Mouse (Mus musculus) limb, embryonic 12.5 days (tissue): ENCODE measurements around the gene Lonrf2. TPM values are rescaled to one million over a fixed set of nuclear protein-coding genes. Genes with fewer than 3 reads are reported as not detected.

ENCODE experiments used
- ATAC-seq: fragments of 200-750 bp; cut with Nextera tagmentation; 2 replicates; pipeline ENCODE4 v1.8.0; 2017; ENCODE audit warnings: low read depth, moderate TSS enrichment; ENCODE audit not compliant: insufficient number of reproducible peaks, insufficient read depth, low FRiP score, low TSS enrichment
- H3K27ac ChIP-seq: fragments of 300-500 bp; sonication (generic); 2 replicates; pipeline ENCODE4 v1.5.1; 2016; ENCODE audit warnings: mild to moderate bottlenecking, moderate library complexity
- H3K27me3 ChIP-seq: fragments of 300-500 bp; sonication (generic); 2 replicates; pipeline ENCODE4 v1.6.1; 2016; ENCODE audit warnings: mild to moderate bottlenecking, moderate library complexity
- H3K36me3 ChIP-seq: fragments of 300-500 bp; sonication (generic); 2 replicates; pipeline ENCODE4 v1.6.1; 2016; ENCODE audit warnings: mild to moderate bottlenecking, moderate library complexity
- H3K4me1 ChIP-seq: fragments of 300-500 bp; sonication (generic); replicated peaks from 2 replicates; pipeline ENCODE4 v1.6.1; 2016
- H3K4me2 ChIP-seq: fragments of 300-500 bp; sonication (generic); 2 replicates; pipeline ENCODE4 v1.6.1; 2016; ENCODE audit warnings: mild to moderate bottlenecking, moderate library complexity
- H3K4me3 ChIP-seq: fragments of 300-500 bp; sonication (generic); replicated peaks from 2 replicates; pipeline ENCODE4 v1.5.1; 2016; ENCODE audit warnings: mild to moderate bottlenecking
- H3K9ac ChIP-seq: fragments of 300-500 bp; sonication (generic); replicated peaks from 2 replicates; pipeline ENCODE4 v1.6.1; 2016; ENCODE audit warnings: mild to moderate bottlenecking, moderate library complexity
- H3K9me3 ChIP-seq: fragments of 300-500 bp; sonication (generic); 2 replicates; pipeline ENCODE4 v1.6.1; 2016; ENCODE audit warnings: mild to moderate bottlenecking, moderate library complexity
- WGBS: fragments of 180-500 bp; shearing (Covaris S2); methylation state at CpG from one replicate; pipeline ENCODE4 v1.1.7; 2016; 5-methylcytosine and 5-hydroxymethylcytosine counted together
- polyA plus RNA-seq: library from polyadenylated mRNA; unstranded; fragments of >200 nt; fragmentation: Nextera tagmentation; extraction: Ambion mirVana; gene quantifications from 2 replicates; pipeline ENCODE4 v1.2.1, GENCODE M21; 2016

The Lonrf2 gene
- polyA plus RNA-seq, 1 experiment from 2014 or later = 0.81 TPM

DNA sequence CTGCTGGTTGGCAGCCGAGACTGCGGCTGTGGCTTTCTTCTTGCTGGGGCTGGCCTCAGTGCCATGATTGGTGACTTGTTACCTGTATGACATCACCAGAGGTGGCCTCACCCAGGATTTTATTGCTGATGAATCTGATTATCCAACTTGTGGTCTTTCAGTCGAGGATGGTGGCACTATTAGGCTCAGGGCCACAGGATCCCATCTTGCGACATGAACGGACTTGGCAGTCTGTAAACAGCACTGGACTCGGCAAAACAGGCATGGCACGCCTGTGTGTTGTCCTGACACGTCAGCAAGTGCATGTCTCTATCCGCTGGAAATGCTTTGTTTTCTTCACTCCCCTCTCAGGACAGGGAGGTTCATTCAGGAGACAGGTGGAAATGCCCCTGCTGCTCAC is 27.8 kb upstream of the Lonrf2 start:
- Histone ChIP-seq H3K27ac (no peak overlapping the region), H3K9me3 (no peaks in the 10 kb centered on the region), H3K4me1 (peaks cover 5% of the 10 kb centered on the region; the same call in 1 of the 2 replicates), H3K4me3 (no peak overlapping the region), H3K27me3 (no peaks in the 10 kb centered on the region; the same call in 1 of the 2 replicates), H3K36me3 (peaks cover 11% of the 10 kb centered on the region; the same call in 1 of the 2 replicates), H3K9ac (no peak overlapping the region), H3K4me2 (no peak overlapping the region)
- 75% methylated on average over 9 of the region's 9 CpGs for WGBS
- ATAC-seq = no peak

DNA sequence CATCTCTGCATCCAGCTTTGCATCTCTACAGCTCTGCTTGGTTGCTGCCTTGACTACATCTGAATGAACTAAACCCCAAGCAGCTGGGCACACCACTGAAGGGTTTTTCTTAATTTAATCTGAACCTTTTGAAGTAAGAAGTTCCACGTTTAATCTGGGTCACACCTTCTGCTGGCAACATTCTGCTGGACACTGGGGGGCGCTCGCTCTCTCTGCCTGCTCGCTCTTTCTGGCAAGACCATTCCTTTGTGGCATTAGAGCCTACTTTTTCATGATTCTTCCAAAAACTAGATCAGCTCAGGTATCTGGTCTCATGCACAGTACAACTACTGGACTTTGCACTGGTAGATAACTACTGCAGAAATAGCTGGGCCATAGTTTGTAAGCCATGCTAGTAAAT is 25.7 kb upstream of the Lonrf2 start:
- 14% methylated on average over 4 of the region's 4 CpGs for WGBS
- H3K4me1 ChIP-seq = peaks cover 5% of the 10 kb centered on the region; the same call in 1 of the 2 replicates
- no peak overlapping the region for H3K4me2 ChIP-seq
- no peaks in the 10 kb centered on the region for H3K9me3 ChIP-seq
- H3K27ac ChIP-seq = no peak overlapping the region
- no peak overlapping the region for H3K4me3 ChIP-seq
- no peak overlapping the region for H3K9ac ChIP-seq
- peaks cover 1% of the 10 kb centered on the region; the same call in 1 of the 2 replicates for H3K36me3 ChIP-seq
- ATAC-seq = no peak
- H3K27me3 ChIP-seq = no peaks in the 10 kb centered on the region; the same call in 1 of the 2 replicates

DNA sequence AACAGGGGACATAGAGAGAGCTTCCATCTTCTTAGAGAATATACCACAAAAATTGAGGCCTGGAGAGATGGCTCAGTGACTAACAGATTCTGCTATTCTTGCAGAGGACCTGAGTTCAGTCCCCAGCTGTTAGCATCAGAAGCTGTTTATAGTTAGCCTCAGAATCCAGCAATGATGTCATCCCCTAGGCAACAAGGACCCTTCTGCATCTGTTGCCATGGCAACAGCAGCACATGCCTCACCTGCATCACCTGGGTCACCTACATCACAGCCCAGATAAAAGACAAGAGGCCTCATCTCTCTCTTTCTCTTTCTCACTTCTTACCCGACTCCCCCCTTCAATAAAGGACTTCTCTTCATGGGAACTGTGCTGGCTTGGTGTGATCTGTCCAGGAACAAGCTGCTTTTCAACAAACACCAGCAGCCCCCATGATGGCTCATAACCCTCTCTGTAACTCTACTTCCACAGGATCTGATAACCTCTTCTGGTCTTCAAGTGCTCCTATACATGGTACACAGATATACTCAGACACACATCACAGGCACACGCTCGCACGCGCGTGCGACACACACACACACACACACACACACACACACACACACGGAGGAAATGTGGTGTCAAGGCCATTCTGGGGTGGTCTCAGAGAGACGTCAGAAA is 24.5 kb upstream of the Lonrf2 start:
- Histone ChIP-seq H3K27ac (no peak overlapping the region), H3K9ac (no peak overlapping the region), H3K27me3 (no peaks in the 10 kb centered on the region; the same call in 1 of the 2 replicates), H3K4me2 (no peak overlapping the region), H3K4me3 (no peak overlapping the region), H3K4me1 (no peaks in the 10 kb centered on the region), H3K36me3 (no peaks in the 10 kb centered on the region; the same call in 1 of the 2 replicates), H3K9me3 (no peaks in the 10 kb centered on the region)
- no peak for ATAC-seq
- WGBS = 89% methylated on average over 9 of the region's 9 CpGs

DNA sequence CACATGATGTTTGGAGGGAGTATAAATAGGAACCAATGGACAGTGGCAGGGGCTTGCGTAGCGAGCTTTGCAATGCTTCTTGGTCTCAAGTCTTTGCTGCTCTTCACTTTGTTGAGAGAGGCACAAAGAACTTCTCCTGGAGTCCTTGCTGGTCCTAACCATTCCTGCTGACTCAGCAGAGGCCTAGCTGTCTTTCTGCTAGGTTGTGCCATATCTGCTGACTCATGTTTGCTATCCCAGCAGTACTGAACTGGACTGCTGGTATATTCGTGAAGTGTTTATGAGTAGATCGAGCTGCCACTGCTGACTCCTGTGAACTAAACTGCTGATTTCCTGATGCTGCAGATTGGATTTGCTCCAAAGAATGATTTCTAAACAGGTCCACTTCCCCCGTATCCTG is 23.7 kb upstream of the Lonrf2 start:
- 87% methylated on average over 5 of the region's 5 CpGs for WGBS

DNA sequence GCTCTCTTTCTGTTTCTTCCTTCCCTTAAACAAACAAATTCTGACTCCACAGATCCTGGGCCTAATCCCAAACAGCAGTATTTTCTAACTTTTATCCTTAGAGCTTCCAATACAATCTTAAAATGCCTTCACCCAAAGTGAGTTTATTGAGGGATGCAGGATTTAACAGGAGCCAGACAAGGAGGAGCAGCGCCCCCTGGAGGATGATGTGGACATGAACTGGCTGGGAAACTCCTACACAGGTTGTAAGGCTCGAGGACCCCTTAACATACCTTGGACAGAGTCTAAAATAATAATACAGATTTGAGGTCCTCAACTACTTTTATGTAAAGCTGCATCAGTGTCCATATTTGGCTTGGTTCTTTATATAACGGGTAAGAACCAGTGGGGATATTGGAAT is 19.7 kb upstream of the Lonrf2 start:
- no peaks in the 10 kb centered on the region for H3K9me3 ChIP-seq
- no peak overlapping the region for H3K9ac ChIP-seq
- 14% methylated on average over 3 of the region's 3 CpGs for WGBS
- no peaks in the 10 kb centered on the region; the same call in 1 of the 2 replicates for H3K27me3 ChIP-seq
- no peaks in the 10 kb centered on the region for H3K4me1 ChIP-seq
- H3K27ac ChIP-seq = no peak overlapping the region
- no peak overlapping the region for H3K4me3 ChIP-seq
- H3K4me2 ChIP-seq = no peak overlapping the region
- H3K36me3 ChIP-seq = no peaks in the 10 kb centered on the region
- no peak for ATAC-seq

More for the DNA sequence above, 23.7 kb upstream of the Lonrf2 start:
- Histone ChIP-seq H3K4me2 (no peak overlapping the region), H3K36me3 (no peaks in the 10 kb centered on the region; the same call in 1 of the 2 replicates), H3K27ac (no peak overlapping the region), H3K4me1 (no peaks in the 10 kb centered on the region), H3K9ac (no peak overlapping the region), H3K9me3 (no peaks in the 10 kb centered on the region), H3K4me3 (no peak overlapping the region), H3K27me3 (no peaks in the 10 kb centered on the region; the same call in 1 of the 2 replicates)
- ATAC-seq = no peak

DNA sequence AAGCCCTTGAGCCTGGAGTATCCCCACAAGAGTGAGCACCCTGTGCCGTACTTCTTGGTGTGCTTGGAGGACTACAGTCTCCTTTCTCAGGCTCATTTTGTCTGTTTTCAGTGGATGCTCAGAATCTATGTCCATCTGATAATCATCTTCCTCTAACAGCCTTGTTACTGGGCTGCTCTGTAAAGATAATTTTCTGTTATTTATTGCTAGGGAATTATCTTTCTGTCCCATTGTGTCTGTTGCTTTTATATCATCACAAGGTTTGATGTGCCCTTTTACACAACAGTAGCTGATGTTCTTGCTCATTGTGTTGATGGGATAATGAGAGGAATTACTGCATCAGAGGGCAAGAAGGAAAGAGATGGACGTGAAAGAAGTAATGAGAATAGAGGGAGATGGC is 15.7 kb upstream of the Lonrf2 start:
- H3K36me3 ChIP-seq = no peaks in the 10 kb centered on the region
- no peaks in the 10 kb centered on the region; the same call in 1 of the 2 replicates for H3K27me3 ChIP-seq
- no peaks in the 10 kb centered on the region for H3K4me1 ChIP-seq
- ATAC-seq = no peak
- 69% methylated on average over 2 of the region's 2 CpGs for WGBS
- H3K4me2 ChIP-seq = no peak overlapping the region
- H3K27ac ChIP-seq = no peak overlapping the region
- no peak overlapping the region for H3K4me3 ChIP-seq
- no peaks in the 10 kb centered on the region for H3K9me3 ChIP-seq
- no peak overlapping the region for H3K9ac ChIP-seq

DNA sequence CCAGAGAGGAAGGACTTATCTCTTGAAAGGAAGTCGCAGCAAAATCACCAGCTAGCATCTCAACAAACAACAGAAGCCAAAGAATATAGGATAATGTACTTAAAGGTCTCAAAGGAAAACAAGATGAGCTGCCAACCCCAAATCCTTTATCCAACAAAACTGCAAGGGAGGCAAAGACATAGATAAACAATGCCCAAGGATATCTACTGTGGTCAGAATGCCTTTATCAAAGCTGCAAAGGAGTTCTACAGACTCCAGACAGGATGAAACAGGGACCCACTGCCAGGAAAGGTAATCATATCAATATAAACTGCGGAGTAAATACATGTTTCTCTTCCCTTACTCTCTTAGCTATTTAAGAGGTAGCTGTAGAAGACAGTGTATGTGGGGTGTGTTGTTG is 14.1 kb upstream of the Lonrf2 start:
- no peak overlapping the region for H3K4me2 ChIP-seq
- no peaks in the 10 kb centered on the region; the same call in 1 of the 2 replicates for H3K27me3 ChIP-seq
- no peaks in the 10 kb centered on the region for H3K9me3 ChIP-seq
- no peaks in the 10 kb centered on the region for H3K4me1 ChIP-seq
- ATAC-seq = no peak
- H3K9ac ChIP-seq = no peak overlapping the region
- H3K4me3 ChIP-seq = no peak overlapping the region
- WGBS = 85% methylated on average over 2 of the region's 2 CpGs
- H3K27ac ChIP-seq = no peak overlapping the region
- H3K36me3 ChIP-seq = no peaks in the 10 kb centered on the region

DNA sequence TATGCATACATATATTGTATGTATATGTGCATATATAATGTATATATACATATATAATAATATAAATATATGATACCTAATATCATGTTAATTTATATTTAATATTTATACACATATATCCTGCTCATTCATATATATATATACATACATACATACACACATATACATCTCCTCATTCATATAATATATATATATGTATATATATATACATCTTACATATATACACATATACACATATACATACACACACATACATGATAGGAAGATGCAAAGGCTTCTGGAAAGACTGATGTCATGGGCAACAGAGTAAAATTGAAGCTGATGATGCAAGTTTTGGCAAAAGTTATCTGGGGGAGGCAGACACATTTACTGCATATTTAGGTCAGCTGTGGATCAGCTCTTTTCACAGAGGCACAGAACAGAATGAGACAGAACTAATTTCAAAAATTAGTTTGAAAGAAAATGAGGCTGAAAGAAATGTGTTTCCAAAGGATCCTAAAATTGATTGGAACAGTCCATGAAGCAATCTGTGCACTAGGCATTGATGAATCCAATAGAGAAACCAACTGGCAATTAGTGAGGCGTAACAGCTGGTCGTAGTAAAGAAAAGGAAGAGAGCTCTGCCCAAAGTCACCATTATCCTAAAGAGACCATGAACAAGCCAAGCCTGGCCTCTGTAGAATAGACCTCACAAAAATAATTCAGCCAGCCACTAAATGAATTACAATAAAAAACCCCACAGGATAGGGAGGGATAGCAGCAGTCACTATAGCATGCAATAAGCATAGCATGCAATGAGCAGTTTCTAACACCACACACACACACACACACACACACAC is 12.2 kb upstream of the Lonrf2 start:
- no peaks in the 10 kb centered on the region; the same call in 1 of the 2 replicates for H3K27me3 ChIP-seq
- no peaks in the 10 kb centered on the region for H3K4me1 ChIP-seq
- 78% methylated on average over 2 of the region's 2 CpGs for WGBS
- no peak overlapping the region for H3K9ac ChIP-seq
- H3K4me3 ChIP-seq = no peak overlapping the region
- H3K9me3 ChIP-seq = no peaks in the 10 kb centered on the region
- H3K27ac ChIP-seq = no peak overlapping the region
- no peak for ATAC-seq
- no peak overlapping the region for H3K4me2 ChIP-seq
- no peaks in the 10 kb centered on the region for H3K36me3 ChIP-seq

DNA sequence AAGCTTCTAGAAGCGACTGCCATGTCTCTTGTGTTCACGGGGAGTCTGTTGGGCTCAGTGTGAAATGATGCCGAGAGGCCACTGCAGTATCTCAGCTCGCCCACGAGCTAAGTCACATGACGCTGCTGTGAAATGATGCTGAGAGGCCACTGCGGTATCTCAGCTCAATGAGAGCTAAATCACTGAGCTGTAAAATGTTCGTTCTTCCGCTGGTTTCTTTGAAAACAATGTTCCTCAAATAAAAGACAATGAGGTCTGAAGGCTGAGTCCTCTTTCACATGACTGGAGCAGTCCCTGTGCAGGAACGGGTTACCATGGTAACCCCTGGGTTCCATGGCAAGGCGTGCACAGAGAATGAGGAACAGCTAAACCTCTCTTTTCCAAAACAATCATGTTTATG is 11.5 kb upstream of the Lonrf2 start:
- ATAC-seq = no peak
- H3K4me2 ChIP-seq = no peak overlapping the region
- no peak overlapping the region for H3K4me3 ChIP-seq
- no peaks in the 10 kb centered on the region; the same call in 1 of the 2 replicates for H3K27me3 ChIP-seq
- WGBS = 73% methylated on average over 11 of the region's 11 CpGs
- H3K4me1 ChIP-seq = no peaks in the 10 kb centered on the region
- no peak overlapping the region for H3K9ac ChIP-seq
- H3K9me3 ChIP-seq = no peaks in the 10 kb centered on the region
- H3K36me3 ChIP-seq = no peaks in the 10 kb centered on the region
- no peak overlapping the region for H3K27ac ChIP-seq

DNA sequence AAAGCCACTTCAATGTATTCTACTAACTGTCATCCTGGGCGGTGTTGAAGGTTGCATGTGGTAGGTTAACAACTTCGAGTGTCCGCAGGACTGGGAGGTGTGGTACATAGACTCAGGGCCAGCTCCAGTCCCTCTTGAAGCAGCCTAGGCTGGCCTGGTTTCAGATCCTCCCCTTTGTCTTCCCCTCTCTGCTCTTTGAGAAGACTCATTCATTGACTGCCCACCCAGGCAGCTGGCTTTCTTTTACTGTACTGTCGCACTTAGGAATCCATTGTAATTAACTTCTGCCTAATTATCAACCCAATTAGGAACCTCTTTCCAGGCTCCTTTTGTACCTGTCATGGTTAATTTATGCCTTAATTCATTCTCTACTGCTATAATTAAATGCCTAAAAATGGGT is 6.8 kb upstream of the Lonrf2 start:
- H3K27me3 ChIP-seq = peaks cover 12% of the 10 kb centered on the region
- no peak overlapping the region for H3K4me2 ChIP-seq
- no peak for ATAC-seq
- H3K9ac ChIP-seq = no peak overlapping the region
- no peaks in the 10 kb centered on the region for H3K4me1 ChIP-seq
- H3K27ac ChIP-seq = no peak overlapping the region
- 67% methylated on average over 4 of the region's 4 CpGs for WGBS
- no peaks in the 10 kb centered on the region for H3K36me3 ChIP-seq
- no peak overlapping the region for H3K4me3 ChIP-seq
- no peaks in the 10 kb centered on the region for H3K9me3 ChIP-seq

DNA sequence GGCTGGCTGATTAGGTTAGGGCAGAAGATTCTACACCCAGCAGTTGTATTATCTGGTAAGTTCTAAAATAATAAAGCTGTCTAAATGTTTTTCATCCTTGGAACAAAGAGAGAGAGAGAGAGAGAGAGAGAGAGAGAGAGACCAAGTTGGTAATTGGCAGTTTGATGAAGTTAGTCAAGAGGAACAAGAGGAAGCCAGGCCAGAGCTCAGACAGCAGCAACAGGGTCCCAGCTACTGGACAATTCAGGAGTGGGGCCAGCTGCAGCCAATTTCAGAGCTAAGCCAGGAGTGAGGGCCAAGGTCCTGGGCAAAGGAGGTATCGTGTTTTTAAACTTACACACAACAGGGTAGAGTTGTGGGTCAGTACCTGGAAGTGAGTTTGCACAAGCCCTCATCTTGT is 6.3 kb upstream of the Lonrf2 start:
- WGBS = 74% methylated on average over 1 of the region's 1 CpGs
- no peak overlapping the region for H3K4me3 ChIP-seq
- no peaks in the 10 kb centered on the region for H3K36me3 ChIP-seq
- no peak overlapping the region for H3K9ac ChIP-seq
- no peaks in the 10 kb centered on the region for H3K9me3 ChIP-seq
- no peak overlapping the region for H3K4me2 ChIP-seq
- H3K4me1 ChIP-seq = no peaks in the 10 kb centered on the region
- no peak overlapping the region for H3K27ac ChIP-seq
- peaks cover 16% of the 10 kb centered on the region for H3K27me3 ChIP-seq
- ATAC-seq = no peak
